Mouse (Mus musculus) ES-E14 (cell line): ENCODE measurements around the gene Tle2. TPM values are rescaled to one million over a fixed set of nuclear protein-coding genes. Genes with fewer than 3 reads are reported as not detected.

ENCODE experiments used
- DNase-seq: peaks from one replicate; pipeline ENCODE4 v3.0.0-alpha.2; 2013; ENCODE audit warnings: low read depth, low spot score
- H3K27ac ChIP-seq: 2 replicates; pipeline ENCODE4 v1.5.1; 2012; ENCODE audit warnings: low read depth, mild to moderate bottlenecking, low read length, moderate library complexity, mixed read lengths; ENCODE audit not compliant: poor library complexity, insufficient read depth, severe bottlenecking
- H3K36me3 ChIP-seq: 2 replicates; pipeline ENCODE4 v1.6.1; 2012; ENCODE audit warnings: mild to moderate bottlenecking, low read length, moderate library complexity, mixed read lengths; ENCODE audit not compliant: control insufficient read depth, poor library complexity, insufficient read depth, severe bottlenecking
- H3K4me1 ChIP-seq, 2 experiments: fragments of 150-350 bp in 1 of 2; sonication (generic) in 1 of 2; 2 replicates each; pipeline ENCODE4 v1.6.1; 2012; ENCODE audit warnings: low read length in 2 of 2, mild to moderate bottlenecking in 1 of 2, mixed read lengths in 1 of 2; ENCODE audit not compliant: control insufficient read depth in 2 of 2, insufficient read depth in 2 of 2, poor library complexity in 1 of 2
- H3K4me3 ChIP-seq, 2 experiments: fragments of 150-350 bp in 1 of 2; sonication (generic) in 1 of 2; 2 replicates each; pipeline ENCODE4 v1.5.1; 2012; ENCODE audit warnings: low read length in 2 of 2, low read depth in 1 of 2, mild to moderate bottlenecking in 1 of 2, mixed read lengths in 1 of 2; ENCODE audit not compliant: insufficient read depth in 1 of 2, poor library complexity in 1 of 2, severe bottlenecking in 1 of 2
- H3K9ac ChIP-seq: 2 replicates; pipeline ENCODE4 v1.6.1; 2012; ENCODE audit warnings: low read depth, mild to moderate bottlenecking, low read length, mixed read lengths; ENCODE audit not compliant: poor library complexity, insufficient read depth, severe bottlenecking
- H3K9me3 ChIP-seq: fragments of 150-350 bp; sonication (generic); 2 replicates; pipeline ENCODE4 v1.6.1; 2012; ENCODE audit warnings: low read depth, mild to moderate bottlenecking, low read length; ENCODE audit not compliant: control insufficient read depth, insufficient read depth
- CHD2 ChIP-seq: IDR thresholded peaks from 2 replicates; pipeline ENCODE4 v1.6.1; 2014; ENCODE audit warnings: mild to moderate bottlenecking, low read depth, low read length, inconsistent platforms
- HCFC1 ChIP-seq: IDR thresholded peaks from 2 replicates; pipeline ENCODE4 v1.6.1; 2012; ENCODE audit warnings: low read length, inconsistent platforms, borderline replicate concordance; ENCODE audit not compliant: insufficient read depth
- MAFK ChIP-seq: IDR thresholded peaks from 2 replicates; pipeline ENCODE4 v1.6.1; 2014; ENCODE audit warnings: mild to moderate bottlenecking, low read depth, low read length, inconsistent platforms; ENCODE audit not compliant: insufficient read depth
- ZC3H11A ChIP-seq: IDR thresholded peaks from 2 replicates; pipeline ENCODE4 v1.6.1; 2012; ENCODE audit warnings: low read depth, mild to moderate bottlenecking, inconsistent platforms, low read length, borderline replicate concordance
- ZNF384 ChIP-seq: IDR thresholded peaks from 2 replicates; pipeline ENCODE4 v1.6.1; 2012; ENCODE audit warnings: low read depth, low read length, inconsistent platforms
- in situ Hi-C, 2 experiments: fragments of 600-800 bp; cut with MboI; formaldehyde crosslinking; loops; one replicate each; pipeline ENCODE4 v1.15.1; 2025; ENCODE audit warnings: low sequenced_read_pairs in 2 of 2, inconsistent platforms in 1 of 2; ENCODE audit not compliant: unreplicated experiment in 2 of 2
- total RNA-seq: library from RNA; depleted of rRNA; stranded (reverse); fragments of 300-350 nt; gene quantifications from 2 replicates; pipeline ENCODE4 v1.2.3, GENCODE M21; 2012

The Tle2 gene
- total RNA-seq, 1 experiment: 2.4 TPM

- no peak for TF ChIP-seq CHD2
- no peak for TF ChIP-seq ZC3H11A
- no peak for TF ChIP-seq ZNF384
- no peak for TF ChIP-seq MAFK
- no peak for TF ChIP-seq HCFC1
- H3K9me3 ChIP-seq: no peaks in the 10 kb centered on the region
- no peak overlapping the region for H3K4me3 ChIP-seq
- H3K4me1 ChIP-seq: peaks cover 2 to 18% of the 10 kb centered on the region in 2 experiments; a peak in 2 of 4 replicates
- no peak for DNase-seq
- peaks cover 15% of the 10 kb centered on the region; the same call in 1 of the 2 replicates for H3K36me3 ChIP-seq
- H3K9ac ChIP-seq: no peak overlapping the region
- in situ Hi-C loops: no loop called here
- H3K27ac ChIP-seq: no peak overlapping the region
These were observed 37.6 kb upstream of the Tle2 start for GRCm38 (mm10) chr10:81536734-81537133.

GRCm38 (mm10) chr10:81537429-81537828 lies 36.9 kb upstream of the Tle2 start:
- Histone ChIP-seq H3K27ac (no peak overlapping the region), H3K4me1 (peaks cover 2 to 23% of the 10 kb centered on the region in 2 experiments; a peak in 2 of 4 replicates), H3K9ac (no peak overlapping the region), H3K36me3 (peaks cover 11% of the 10 kb centered on the region; the same call in 1 of the 2 replicates), H3K9me3 (no peaks in the 10 kb centered on the region), H3K4me3 (no peak overlapping the region)
- no peak for DNase-seq
- no peak for TF ChIP-seq HCFC1
- no peak for TF ChIP-seq CHD2
- no peak for TF ChIP-seq ZNF384
- no peak for TF ChIP-seq MAFK
- no peak for TF ChIP-seq ZC3H11A
- in situ Hi-C loops: no loop called here

GRCm38 (mm10) chr10:81538321-81539048 lies 35.9 kb upstream of the Tle2 start:
- in situ Hi-C loops: no loop called here
- DNase-seq: no peak
- peaks cover 9% of the 10 kb centered on the region; the same call in 1 of the 2 replicates for H3K36me3 ChIP-seq
- H3K9ac ChIP-seq: no peak overlapping the region
- no peaks in the 10 kb centered on the region for H3K9me3 ChIP-seq
- H3K4me3 ChIP-seq: no peak overlapping the region
- no peak overlapping the region for H3K27ac ChIP-seq
- TF ChIP-seq MAFK (no peak), HCFC1 (no peak), ZNF384 (no peak), ZC3H11A (no peak), CHD2 (no peak)
- peaks cover 3 to 30% of the 10 kb centered on the region in 2 experiments; a peak in 2 of 4 replicates for H3K4me1 ChIP-seq

GRCm38 (mm10) chr10:81541363-81541762 lies 33.0 kb upstream of the Tle2 start:
- DNase-seq: no peak
- TF ChIP-seq CHD2: no peak
- TF ChIP-seq MAFK: no peak
- no peak for TF ChIP-seq HCFC1
- no peak for TF ChIP-seq ZNF384
- no peak for TF ChIP-seq ZC3H11A
- H3K4me3 ChIP-seq: no peak overlapping the region
- peaks cover 9% of the 10 kb centered on the region; the same call in 1 of the 2 replicates for H3K36me3 ChIP-seq
- in situ Hi-C loops: no loop called here
- no peak overlapping the region for H3K27ac ChIP-seq
- H3K4me1 ChIP-seq: peaks cover 5 to 20% of the 10 kb centered on the region in 2 experiments; a peak in 3 of 4 replicates
- H3K9me3 ChIP-seq: no peaks in the 10 kb centered on the region
- H3K9ac ChIP-seq: peak overlapping the region; percentile 37; the same call in 1 of the 2 replicates
